Mouse (Mus musculus) right cerebral cortex, postnatal 4 days (tissue): ENCODE data around the gene Mab21l1.

Source experiments
- DNase-seq: peaks from one replicate; pipeline ENCODE4 v3.0.0-alpha.2; 2022

Mab21l1 gene

GRCm38 (mm10) chr3:55782056-55782687, at the start of gene Mab21l1:
TSS of gene Mab21l1 (plus strand) at chr3:55782510.
- DNase-seq: no peak

- no peak for DNase-seq
Observed at GRCm38 (mm10) chr3:55733665-55734064, 48.6 kb upstream of the Mab21l1 start.

- no peak for DNase-seq
Observed at GRCm38 (mm10) chr3:55741428-55741827, 40.9 kb upstream of the Mab21l1 start.

- no peak for DNase-seq
Observed at GRCm38 (mm10) chr3:55742218-55742617, 40.1 kb upstream of the Mab21l1 start.

GRCm38 (mm10) chr3:55742654-55743053, 39.7 kb upstream of the Mab21l1 start:
- no peak for DNase-seq

- no peak for DNase-seq
Observed at GRCm38 (mm10) chr3:55743885-55744284, 38.4 kb upstream of the Mab21l1 start.

GRCm38 (mm10) chr3:55750445-55751065, 31.8 kb upstream of the Mab21l1 start:
- no peak for DNase-seq

GRCm38 (mm10) chr3:55751363-55751762, 30.9 kb upstream of the Mab21l1 start:
- no peak for DNase-seq

- DNase-seq: no peak
Observed at GRCm38 (mm10) chr3:55752558-55752957, 29.8 kb upstream of the Mab21l1 start.

- DNase-seq: no peak
Observed at GRCm38 (mm10) chr3:55753872-55754271, 28.4 kb upstream of the Mab21l1 start.

- no peak for DNase-seq
Observed at GRCm38 (mm10) chr3:55754981-55755608, 27.2 kb upstream of the Mab21l1 start.

GRCm38 (mm10) chr3:55755805-55756601, 26.3 kb upstream of the Mab21l1 start:
- no peak for DNase-seq

- no peak for DNase-seq
Observed at GRCm38 (mm10) chr3:55756602-55757190, 25.6 kb upstream of the Mab21l1 start.

- DNase-seq: no peak
Observed at GRCm38 (mm10) chr3:55758297-55758696, 24.0 kb upstream of the Mab21l1 start.

- no peak for DNase-seq
Observed at GRCm38 (mm10) chr3:55763591-55763990, 18.7 kb upstream of the Mab21l1 start.

GRCm38 (mm10) chr3:55768654-55769053, 13.7 kb upstream of the Mab21l1 start:
- no peak for DNase-seq

- no peak for DNase-seq
Observed at GRCm38 (mm10) chr3:55769308-55769707, 13.0 kb upstream of the Mab21l1 start.

GRCm38 (mm10) chr3:55774203-55774602, 8.1 kb upstream of the Mab21l1 start:
- DNase-seq: no peak

- no peak for DNase-seq
Observed at GRCm38 (mm10) chr3:55775245-55775644, 7.1 kb upstream of the Mab21l1 start.

- no peak for DNase-seq
Observed at GRCm38 (mm10) chr3:55775753-55776152, 6.6 kb upstream of the Mab21l1 start.

GRCm38 (mm10) chr3:55777501-55777900, 4.8 kb upstream of the Mab21l1 start:
- no peak for DNase-seq

- DNase-seq: no peak
Observed at GRCm38 (mm10) chr3:55778764-55779730, 3.3 kb upstream of the Mab21l1 start.
